Mouse (Mus musculus) kidney, adult 2 months (tissue): ENCODE results near the gene Slc7a11.

Source experiments
- CTCF ChIP-seq: fragments of 200-500 bp; conservative IDR thresholded peaks from 2 replicates; pipeline ENCODE4 v1.5.1; 2011; ENCODE audit warnings: low read depth, mild to moderate bottlenecking, control low read depth, low read length, moderate library complexity, mixed read lengths; ENCODE audit not compliant: insufficient read depth, insufficient read length
- POLR2A ChIP-seq: fragments of 200-500 bp; IDR thresholded peaks from one replicate; pipeline ENCODE4 v1.6.1; 2011; ENCODE audit warnings: low read depth, low read length, control low read depth

DNA sequence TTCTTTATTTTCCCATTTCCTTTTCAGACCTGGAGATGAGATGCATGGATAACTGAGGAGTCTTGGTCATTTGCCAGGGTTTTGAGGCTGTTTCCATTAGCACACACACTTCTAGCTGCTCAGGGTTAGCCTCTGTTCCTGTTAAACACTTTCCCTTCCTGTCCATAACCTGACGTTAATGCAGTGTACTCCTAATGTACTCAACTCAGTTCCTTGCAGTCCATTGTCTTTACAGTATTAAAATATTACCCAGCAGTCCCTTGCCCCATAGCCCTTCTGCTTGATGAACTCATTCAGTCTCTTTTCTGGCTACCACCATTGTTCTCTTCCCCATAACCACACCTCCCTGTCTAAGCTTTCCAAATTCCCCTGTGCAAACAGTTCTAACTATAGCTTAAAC is 96.3 kb downstream of the Slc7a11 start:
- TF ChIP-seq POLR2A (no peak), CTCF (no peak)
